Mouse (Mus musculus) thymus, postnatal 14 days (tissue): ENCODE results near the gene Des.

ENCODE experiments used
- DNase-seq: peaks from one replicate; pipeline ENCODE4 v3.0.0; 2021

Des gene

DNA sequence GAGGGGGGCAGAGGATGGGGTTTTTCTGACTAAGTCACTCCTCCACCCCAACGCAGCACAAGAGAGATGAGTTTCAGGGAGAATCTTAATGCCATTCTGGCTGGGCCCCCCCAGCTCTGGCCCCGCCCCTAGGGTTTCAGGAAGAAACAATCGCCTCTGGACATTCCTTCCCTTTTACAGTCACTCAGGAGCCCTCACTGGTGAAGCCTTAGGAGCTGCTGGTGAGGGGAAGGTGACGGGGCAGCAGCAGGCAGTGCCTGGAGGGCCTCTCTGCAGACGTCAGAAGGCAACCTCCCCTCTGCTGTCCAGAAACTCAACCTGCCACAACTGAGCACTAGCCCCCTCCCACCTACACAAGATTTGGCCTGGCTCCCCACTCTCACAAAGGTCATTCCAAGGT lies 10.9 kb upstream of the Des start:
- no peak for DNase-seq

DNA sequence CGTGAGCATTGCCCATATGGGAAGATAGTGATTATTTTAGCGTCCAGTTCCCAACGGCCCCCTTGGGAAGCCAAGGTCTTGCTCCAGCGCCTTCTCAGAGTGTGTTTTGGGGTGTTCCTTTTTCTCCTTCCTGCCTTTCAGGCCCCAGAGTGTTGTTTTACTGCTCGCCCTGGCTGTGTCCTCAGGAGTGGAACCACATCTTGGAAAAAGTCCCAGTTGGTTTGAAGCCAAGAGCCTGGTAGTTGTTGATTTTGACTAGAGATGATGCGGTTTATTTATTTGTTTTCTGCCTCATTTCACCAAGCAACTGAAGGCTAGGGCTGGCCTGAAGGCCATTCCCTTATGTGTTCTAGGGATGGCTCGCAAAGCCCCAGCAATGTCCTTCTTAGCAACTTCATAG lies 2.9 kb upstream of the Des start:
- no peak for DNase-seq

DNA sequence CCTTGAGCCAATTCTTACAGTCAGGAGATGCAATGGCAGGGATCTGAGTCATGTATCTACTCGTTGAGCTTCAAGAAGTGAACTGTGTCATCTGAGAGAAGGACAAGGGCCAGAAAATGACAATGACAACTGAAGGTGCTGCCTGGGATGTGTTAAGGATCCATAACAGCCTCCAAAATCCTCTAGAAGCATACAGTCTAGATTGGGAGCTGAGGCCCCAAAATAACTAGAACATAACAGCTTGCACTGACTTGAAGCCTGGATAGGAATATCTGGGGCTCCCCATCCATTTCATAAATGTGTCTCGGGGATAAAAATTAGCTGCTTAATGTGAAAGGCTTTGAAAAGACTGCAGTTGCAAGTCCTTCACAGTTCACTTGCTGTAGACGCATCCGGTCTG lies 2.1 kb upstream of the Des start:
- DNase-seq = no peak

DNA sequence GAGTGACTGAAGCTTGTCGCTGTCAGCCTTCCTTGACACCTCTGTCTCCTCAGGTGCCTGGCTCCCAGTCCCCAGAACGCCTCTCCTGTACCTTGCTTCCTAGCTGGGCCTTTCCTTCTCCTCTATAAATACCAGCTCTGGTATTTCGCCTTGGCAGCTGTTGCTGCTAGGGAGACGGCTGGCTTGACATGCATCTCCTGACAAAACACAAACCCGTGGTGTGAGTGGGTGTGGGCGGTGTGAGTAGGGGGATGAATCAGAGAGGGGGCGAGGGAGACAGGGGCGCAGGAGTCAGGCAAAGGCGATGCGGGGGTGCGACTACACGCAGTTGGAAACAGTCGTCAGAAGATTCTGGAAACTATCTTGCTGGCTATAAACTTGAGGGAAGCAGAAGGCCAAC lies 783 bp upstream of the Des start:
- no peak for DNase-seq

DNA sequence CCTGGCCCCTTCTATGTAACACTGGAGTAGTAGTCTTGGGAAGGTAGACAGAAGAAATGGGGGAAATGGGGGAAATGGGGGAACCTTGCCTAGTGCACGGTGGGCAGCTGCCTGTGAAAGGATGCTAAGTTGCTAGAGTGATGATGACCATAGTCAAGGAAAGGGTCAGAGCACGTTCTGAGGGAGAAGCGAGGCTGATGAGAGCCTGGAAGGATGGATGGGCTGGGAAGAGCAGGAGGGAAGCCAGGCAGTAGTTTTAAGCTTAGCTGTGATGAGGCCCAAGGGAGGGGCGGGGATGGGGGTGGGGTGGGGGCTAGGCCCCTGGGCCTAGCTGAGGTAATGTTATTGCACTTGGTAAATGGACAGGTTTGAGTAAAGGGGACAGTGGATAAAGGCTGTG lies 994 bp downstream of the Des start:
- DNase-seq = no peak

DNA sequence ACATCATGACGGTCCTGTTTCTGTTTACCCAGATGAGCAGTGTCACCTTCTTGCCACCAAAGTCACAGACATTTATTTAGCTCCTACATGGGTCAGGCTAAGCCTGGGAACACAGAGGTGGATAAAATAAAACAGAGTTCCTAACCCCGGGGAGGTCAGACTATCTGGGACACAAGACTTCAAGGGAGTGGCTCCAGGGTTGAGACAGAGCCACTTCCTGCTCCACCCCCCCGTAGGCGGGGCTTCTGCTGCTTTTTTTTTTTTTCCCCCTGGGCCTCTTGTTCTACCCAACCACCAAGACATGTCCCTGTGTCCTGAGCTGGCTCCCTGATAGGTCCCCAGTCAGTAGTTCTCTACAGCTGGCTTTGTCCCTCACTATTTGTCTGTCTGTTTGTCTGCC lies 1.6 kb downstream of the Des start:
- DNase-seq = no peak

DNA sequence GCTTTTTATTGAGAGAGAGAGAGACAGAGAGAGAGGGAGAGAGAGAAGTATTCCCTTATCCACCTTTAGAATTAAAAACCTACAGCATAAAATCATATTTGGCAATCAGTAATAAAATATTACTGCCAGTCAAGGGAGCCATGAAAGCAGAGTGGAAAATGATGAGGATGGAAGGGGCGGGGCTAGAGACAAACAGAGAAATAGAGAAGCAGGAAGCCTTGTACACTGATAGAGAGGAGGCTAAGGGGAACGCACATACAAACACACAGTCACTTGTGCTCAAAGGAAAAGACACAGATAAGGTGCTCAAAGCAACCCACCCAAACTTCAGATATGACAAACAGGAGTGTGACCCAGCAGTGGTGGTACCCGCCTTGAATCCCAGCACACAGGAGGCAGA lies 3.7 kb downstream of the Des start:
- DNase-seq = no peak

DNA sequence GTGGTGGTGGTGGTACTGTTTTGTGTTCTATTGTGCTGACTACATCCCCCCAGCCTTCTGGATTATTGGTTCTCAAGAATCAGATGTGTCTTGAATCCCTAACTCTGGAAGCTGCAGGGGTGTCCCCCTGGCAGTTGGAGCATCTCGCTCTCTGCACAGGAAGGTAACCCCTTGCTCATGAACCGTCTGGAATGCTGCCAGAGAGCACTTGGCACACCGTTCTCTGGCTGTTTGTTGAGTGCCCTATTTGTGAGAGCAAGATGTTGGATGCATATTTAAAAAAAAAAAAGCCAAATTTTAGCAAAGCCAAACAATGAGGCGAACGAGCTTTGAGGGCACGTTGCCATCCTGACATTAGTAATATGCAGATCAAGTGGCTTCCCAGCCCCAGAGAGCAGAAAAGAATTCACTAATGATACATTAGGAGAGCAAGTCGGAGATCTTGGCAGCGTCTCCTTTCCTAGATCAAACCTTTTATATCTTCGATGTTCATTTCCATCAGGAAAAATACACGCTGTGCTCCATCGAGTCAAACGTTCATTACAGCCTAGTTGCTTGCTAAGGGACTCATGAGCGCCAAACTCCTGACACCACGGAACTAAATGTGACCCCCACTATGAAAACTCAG lies 5.5 kb downstream of the Des start:
- no peak for DNase-seq

DNA sequence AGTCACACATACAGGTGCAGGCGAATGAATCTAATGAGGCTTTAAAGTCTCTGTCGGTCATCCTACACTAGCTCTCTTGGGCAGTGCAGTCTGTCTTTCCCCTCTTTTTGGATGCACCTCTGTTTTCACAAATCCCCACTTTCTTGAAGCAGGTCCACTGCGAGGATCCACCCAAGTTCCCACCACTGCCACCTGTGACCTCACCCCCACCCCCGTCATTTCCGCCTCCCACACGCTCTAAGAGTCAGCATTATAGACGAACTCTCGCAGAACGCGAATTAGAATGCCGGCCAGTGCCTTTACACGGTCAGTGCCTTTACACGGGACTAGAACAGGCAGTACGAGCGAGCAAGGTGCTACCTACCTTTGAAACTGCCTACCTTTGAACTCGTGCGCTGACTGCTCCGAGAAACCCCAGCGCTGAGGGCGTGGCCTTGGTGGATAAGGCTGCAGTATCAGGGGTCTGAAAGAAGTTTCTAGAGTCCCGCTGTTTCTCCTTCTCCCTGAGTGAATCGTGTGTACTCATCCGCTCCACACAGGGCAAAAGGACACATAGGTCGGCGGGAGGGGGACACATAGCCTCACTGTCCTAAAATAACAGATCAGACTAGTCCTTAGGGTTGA lies 9.3 kb downstream of the Des start:
- no peak for DNase-seq

DNA sequence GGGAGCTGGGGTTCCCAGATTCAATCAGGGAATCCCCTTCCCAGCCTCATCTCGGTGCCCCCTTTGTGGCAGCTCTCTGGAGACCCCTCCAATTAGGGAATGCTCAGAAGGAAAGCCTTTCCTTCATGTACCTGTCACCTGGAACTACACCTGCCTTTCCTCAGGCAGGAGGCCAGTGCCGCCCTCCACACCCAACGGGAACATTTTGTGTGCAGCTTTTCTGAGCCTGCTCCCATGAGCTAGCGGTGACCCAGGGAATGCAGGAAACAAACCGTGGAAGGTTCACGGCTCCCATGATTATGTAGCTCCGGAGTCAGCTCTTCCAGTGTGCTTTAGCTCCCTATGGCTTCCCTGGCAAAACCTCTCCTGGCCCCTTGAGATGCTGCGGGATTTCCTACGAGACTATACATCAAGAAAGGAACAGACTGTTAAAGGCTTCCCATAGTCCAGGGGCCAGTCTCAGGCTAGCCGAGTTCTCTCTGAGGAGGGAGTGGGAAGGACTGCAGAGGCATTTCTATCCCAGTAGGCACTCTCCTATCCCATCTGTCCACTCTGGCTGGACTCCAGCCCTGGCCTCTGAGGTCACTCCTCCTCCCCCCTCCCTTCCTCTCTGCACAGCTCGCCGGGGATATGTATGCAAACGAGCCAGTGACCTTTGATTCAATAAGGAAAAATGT lies 10.0 kb downstream of the Des start:
- no peak for DNase-seq

DNA sequence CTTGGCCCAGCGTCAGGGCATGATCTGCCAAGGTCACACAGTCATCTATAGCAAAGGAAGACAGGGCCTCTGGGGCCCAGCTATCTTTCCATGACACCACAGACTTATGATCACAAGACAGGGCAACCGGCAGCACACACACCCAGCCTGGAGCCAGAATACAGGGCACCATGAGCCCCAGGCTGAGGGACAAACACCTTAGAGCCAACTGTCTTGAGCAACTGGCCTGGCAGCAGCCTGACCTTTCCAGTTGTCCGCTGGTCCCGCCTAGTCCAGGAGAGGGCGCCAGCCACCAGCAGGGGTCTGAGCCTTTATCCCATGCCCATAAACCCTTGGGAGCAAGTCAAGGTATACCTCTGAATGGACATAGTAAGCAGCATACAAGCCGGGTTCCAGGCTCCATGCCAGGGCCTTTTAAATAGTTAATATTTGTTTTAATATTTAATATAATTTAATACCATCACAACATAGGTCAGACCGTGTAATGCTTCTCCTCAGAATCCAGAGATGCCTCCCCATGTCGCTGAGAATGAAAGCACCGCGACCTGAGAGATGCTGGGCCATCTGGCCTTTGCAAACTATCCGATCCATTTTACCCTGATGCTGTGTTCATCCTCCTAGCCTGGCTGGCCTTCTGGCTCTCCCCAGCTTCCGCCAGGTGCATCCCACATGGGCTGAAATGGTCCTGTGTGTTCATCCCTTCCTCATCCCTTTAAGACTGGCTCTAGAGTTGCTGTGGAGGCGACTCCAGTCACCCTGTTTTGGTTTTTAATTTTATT lies 11.4 kb downstream of the Des start:
- DNase-seq = no peak

DNA sequence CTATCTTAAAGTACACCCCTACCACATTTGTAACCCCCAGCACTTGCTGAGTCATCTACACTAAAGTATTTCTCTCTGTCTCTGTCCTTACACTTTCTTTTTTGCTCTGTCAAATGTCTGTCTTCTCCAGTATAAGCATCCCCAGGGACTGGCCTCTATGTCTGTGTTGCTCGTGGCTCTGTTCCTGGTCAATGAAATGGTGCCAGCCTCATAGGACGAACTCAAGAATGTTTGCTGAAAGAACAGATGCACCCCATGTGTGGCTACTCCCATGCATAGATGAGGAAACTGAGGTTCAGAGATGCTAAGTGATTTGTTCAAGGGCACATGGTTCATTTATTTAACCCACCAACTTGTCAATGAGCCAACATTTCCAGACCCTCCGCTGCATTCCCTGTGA lies 12.3 kb downstream of the Des start:
- DNase-seq = no peak

DNA sequence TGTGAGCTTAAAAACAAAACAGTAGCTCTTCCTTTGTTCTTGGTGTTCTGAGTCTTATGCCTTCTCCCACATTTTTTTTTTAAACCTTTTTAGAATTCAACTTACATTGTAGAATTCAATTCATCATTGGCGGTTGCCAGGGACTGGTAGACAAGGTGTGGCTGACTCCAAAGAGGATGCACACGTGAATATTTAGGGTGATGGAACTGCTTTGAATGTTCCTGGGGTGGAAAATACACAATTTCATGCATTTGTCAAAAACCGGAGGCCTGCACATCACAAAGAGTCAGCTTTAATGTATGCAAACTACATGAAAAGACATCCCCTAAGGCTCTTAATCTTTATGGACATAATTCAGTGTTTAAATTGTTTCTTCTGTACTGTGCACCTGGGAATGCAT lies 13.1 kb downstream of the Des start:
- DNase-seq = no peak

DNA sequence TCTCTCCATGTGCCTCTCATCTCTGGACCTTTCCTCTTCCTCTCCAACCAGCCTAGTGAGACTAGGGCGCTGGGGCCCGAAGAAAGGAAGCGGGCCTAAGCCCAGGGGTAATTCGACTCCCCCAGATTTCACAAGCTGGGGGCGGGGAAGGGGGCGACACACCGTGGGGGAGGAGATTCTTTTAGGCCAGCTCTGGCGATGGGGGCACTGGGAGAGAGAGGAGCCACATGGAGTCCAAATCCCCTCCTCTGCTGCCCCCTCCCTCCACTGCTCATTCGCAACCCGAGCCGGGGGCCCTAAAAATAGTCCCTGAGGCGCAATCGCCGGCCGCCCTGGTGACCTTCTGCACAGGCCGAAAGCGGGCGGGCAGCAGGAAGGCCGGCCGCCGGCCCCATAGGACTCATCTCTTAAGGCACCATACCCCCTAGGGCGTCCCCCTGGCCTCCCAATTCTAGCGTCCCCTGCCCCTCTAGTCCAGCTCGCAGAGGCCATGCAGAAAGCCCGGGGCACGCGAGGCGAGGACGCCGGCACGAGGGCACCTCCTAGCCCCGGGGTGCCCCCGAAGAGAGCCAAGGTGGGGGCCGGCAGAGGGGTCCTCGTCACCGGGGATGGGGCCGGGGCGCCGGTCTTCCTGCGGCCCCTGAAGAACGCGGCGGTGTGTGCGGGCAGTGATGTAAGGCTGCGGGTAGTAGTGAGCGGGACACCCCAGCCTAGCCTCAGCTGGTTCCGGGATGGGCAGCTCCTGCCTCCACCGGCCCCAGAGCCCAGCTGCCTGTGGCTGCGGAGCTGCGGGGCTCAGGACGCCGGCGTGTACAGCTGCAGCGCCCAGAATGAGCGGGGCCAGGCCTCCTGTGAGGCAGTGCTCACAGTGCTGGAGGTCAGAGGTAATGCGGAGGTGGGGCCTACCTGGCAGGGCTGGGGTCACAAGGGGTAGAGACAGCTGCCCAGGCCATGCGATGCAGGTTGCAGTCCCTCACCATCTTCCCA lies 15.1 kb downstream of the Des start, which contains the start of gene Speg:
Gene Speg, plus strand, starts transcription at position 348 of the 987 bp plus-strand sequence.
- DNase-seq = no peak

DNA sequence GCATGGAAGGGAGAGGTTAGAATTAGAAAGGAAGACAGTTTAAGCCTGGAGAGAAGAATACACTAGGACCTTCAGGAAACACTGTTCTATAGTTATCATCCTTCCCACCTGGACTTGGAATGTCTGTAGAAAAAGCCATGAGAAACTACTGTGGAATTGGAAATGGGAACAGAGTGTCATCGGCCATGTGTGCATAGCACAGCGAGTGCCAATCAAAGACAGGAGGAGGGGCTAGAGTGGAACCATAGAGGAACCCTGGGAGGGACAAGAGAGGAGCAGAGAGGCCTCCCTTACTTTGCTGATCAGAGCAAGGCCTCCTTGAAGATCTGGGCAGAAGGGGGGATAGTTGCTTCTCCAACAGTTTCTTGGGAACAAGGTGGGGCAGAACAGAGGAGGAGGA lies 19.1 kb downstream of the Des start:
- no peak for DNase-seq

DNA sequence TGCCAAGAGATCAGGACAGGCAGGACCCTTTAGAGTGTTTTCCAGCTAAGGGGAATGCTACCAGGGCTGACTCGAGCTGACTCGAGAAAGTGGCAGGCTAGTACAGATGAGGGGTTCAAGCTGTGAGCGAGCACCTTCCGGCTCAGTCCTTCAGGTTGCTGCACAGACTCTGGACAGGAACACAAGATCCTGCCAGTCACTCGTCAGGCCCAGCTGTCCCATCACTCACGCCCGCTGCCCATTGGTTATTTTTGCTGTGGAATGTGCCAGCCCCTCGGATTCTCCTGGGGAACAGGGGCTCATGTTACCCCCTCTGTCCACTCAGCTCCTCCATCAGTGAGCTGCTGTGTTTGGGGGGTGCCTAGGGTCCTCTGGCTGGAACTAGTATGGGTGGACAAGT lies 19.8 kb downstream of the Des start:
- DNase-seq = no peak

DNA sequence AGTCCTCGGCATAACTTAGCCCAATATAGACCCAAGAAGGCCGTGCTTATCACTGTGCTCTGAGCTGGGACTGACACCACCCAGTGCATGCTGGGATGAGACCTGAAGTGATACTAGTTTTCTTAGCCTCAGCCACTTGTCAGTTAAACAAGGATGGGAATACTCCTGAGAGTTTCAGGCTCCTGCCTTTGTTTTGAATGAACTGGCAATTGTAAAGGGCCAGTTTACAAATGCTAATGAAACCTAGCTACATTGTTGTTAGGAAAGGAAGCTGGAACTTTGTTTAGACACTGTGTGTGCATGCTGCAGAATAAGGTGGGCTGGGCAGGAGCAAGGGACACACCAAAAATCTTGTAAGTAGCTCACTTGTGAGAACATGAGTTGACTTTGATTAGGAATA lies 20.8 kb downstream of the Des start:
- no peak for DNase-seq

DNA sequence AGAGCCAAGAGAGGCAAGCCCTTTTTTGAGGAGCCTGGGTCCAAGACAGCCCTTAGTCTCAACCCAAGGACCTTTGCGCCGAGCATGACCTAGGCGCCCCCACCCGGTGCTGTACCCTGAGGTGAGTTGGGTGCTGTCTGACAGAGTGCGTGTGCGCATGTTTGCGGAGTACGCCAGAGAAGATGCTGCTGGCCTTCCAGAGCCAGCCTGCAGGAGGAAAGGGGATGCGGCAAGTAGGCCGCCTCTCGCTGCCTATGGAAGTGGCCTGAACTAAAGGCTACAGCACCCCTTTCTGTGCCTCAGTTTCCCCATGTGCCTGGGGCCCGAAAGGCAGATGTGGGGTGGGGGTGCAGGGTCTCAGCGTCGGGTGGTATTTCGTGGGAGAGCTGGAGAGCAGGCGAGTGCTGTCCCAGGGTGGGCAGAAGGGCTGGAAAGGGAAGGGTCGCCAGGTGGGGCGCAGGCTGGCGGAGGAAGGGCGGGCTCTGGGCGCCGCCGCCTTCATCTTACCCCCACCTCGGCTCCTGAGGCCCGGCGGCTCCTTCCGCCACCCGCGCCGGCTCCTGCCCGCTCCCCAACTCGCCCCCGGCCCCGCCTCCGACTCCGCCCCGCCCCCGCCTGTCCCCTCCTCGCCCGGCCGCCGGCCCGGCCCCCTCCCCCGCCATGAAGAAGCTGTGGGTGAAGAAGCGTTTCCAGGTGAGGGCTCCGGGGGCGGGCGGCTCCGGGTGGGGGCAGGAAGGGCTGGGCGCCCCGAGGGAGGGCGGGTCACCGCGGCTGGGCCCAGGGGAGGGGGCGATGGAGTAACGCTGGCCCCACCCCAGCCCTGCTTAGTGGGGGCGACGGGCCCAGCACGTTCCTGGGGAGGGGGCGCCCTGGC lies 21.6 kb downstream of the Des start:
- DNase-seq = peak; percentile 48

DNA sequence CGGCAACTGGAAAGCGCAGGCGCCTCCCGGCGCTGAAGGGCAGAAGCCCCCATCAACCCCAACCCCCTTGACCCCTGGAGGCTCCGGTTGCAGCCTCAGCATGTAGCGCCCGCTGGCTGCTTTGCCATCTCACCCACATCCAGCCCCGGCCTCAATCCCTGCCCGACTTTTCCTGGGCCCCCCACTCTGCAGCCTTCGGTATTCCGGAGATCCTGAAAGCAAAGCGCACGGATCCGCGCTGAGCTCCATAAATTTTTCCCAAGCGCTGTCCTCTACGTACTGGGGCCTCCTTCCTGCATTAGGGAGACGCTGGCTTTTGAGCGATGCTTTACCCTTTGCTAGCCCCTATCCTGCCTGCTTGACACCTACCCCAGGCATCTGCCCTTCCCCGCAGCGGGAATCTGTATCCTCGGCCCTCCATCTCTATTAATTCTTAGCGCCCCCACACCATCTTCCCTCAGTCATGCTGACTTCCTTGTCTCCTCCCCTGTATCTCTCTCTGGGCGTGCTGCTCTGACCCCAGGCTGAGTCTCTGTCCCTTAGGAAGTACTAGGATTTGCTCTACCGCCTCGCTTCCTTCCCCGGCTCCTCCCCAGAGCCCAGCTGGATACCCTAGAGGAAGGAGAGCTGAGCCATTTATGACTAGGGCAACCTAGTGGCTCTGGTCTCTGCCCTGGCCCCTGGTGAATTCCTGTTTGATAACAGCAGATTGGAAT lies 22.4 kb downstream of the Des start:
- DNase-seq = no peak

DNA sequence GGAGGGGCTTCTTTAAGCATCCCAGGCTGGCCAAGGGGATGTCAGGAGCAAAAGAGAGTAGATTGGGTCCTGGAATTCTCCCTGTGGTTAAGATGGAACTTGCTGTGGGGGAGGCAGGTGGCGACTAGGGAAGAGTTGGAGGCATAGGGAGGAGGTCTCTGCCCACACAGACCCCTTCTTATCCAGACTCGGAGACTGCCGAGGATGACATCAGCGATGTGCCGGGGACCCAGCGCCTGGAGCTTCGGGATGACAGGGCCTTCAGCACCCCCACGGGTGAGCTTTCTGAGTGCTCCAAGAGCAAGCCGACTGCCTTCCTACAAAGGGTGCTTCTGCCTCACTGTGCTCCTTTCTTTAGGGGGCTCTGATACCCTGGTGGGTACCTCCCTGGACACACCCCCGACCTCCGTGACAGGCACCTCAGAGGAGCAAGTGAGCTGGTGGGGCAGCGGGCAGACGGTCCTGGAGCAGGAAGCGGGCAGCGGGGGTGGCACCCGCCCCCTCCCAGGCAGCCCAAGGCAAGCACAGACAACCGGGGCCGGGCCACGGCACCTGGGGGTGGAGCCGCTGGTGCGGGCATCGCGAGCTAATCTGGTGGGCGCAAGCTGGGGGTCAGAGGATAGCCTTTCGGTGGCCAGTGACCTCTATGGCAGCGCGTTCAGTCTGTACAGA lies 24.5 kb downstream of the Des start:
- no peak for DNase-seq
